Mouse (Mus musculus): Measurements from ENCODE around the gene Podxl2. TPM values are rescaled to one million over a fixed set of nuclear protein-coding genes. Genes with fewer than 3 reads are reported as not detected.

Podxl2 gene
- total and polyA plus RNA-seq, 3 experiments: 24.2 to 263 (median 78.2) TPM

GRCm38 (mm10) chr6:88844901-88845565, 29.8 kb downstream of the Podxl2 start:
- DNase-seq: no peak

DNA sequence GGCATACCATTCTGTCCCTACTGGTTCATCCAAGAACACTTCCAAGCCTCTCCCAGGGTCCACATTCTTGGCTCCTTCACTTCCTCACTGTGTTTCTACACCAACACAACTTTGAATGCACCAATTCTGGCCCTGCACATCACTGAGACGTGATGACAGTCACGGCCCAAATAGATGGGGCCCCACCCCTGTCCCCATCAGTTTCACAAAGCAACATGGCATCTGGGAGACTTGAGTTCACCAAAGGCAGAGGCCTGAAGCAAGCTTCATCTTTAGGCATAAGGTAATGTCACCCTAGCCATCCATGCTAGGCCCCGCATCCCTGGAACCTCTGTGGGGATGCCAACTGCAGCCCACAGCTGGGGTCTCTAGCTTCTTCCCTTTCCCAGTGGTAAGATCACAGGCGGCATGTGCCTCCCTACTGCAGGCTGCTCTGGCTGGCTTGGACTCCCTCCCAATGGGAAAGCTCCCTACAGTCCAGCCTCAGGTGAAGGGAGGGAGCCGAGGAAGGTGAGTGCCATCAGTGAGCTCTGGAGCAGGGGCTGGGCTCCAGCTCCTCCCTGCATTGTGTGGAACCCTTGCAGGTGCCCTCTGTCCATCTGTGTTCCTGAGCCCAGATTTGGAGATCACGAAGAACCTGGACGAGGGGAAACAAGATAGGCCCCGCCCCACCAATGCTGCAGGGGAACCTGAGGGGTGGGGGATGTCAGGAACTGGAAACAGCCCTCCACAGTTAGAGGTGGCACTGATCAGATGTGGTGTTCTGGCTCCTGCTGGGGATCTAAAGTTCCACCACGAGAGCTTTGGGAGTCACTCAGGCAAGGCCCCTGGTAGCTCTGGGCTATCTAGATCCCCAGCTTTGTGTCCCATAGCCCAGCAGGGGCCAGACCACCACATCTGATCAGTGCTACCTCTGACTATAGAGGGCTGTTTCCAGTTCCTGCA, 30.8 kb downstream of the Podxl2 start:
- DNase-seq: no peak

GRCm38 (mm10) chr6:88843241-88843640, 31.6 kb downstream of the Podxl2 start:
- no peak for DNase-seq

- DNase-seq: no peak
Observed at GRCm38 (mm10) chr6:88842731-88843151, 32.1 kb downstream of the Podxl2 start.

GRCm38 (mm10) chr6:88841781-88842689, 32.8 kb downstream of the Podxl2 start, which contains the start of gene Abtb1:
Gene Abtb1, minus strand, starts transcription at chr6:88841984.
- peak; percentile 100 for DNase-seq

- no peak for DNase-seq
Observed at GRCm38 (mm10) chr6:88841514-88841780, 33.4 kb downstream of the Podxl2 start.

DNA sequence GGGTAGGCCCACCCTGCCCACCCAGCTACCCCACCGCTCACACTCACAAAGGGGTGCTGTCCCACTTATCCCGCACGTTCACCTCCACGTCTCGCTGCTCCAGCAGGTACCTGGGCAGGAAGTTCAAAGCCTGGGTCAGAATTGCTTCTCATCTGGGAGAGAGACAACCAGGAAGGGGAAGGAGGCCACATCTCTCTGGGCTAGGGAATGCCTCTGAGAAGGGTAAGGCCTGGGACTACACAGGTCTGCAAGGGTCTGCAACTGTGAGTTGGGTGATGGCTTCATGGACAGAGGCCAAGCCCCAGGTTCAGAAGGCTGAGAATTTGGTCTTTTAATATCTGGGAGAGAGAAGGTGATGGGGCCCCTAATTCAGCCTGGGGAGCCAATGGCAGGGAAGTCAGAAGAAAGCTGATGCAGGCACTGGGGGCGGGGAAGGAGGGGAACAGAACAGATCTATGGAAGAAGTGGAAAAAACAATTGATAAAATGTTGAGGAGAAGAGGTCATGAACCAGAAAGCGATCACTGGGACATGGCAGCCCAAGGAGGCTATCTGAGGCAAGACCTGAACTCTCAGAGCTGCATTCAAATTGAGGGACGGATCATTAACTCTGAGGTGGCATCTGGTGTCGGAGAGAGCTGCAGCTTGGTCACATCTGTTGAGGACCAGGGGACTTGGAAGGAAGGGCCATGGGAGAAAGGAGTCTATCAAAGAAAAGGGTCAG, 33.9 kb downstream of the Podxl2 start:
- DNase-seq: no peak

DNA sequence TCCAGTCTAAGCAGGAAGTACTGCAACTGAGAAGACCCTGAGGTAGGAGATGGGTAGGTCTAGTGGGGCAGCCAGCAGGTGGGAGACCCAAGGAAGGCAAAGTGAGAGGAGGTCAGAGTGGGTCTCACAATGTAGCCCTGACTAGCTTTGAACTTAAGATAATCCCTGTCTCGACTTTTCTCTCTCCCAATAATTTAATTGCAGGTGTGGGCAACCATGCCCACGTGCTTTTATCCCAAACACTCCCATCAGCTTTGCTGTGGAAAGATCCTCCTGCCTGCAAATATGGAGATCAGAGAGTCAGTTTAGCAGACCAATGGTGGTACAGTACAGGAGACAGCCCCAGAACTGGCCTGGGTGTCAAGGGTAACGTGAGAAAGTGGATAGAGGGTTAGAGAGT, 34.6 kb downstream of the Podxl2 start:
- DNase-seq: no peak

DNA sequence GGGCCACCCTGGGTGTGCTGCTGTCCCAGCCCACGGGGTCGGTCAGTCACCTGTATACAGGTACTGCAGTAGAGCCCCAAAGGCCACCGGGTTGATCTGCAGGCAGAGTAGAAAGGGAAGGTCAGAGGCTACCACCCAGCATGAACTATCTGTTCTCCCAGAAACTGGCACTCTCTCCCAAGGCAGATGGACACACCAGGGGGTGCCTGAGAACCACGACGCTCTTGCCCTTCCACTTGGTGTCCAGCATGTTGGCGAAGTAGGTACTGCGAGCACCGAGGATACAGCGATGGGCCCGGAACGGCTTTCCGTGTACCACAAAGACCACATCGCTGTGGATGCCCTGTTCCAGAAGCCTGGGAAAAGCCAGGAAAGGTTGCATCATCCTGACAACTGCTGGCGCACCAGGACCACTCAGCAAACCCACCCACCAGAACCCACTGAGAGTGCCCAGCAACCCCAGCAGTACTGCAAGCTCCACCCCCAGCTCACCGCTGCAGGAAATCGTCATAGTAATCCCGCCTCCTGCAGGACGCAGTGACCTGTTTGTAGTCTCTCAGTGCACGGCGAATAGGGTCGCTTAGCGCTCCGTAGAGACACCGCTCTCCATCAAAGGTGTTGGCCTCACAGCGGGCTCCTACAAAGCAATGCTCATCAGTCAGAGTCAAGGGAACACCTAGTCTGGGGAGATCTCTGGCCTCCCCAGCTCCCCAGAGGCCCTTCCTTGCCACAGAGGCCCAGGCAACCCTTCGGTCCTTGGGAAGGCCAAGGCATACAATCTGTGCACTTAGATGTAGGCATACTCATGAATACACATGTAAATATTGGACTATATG, 35.5 kb downstream of the Podxl2 start:
- DNase-seq: no peak

DNA sequence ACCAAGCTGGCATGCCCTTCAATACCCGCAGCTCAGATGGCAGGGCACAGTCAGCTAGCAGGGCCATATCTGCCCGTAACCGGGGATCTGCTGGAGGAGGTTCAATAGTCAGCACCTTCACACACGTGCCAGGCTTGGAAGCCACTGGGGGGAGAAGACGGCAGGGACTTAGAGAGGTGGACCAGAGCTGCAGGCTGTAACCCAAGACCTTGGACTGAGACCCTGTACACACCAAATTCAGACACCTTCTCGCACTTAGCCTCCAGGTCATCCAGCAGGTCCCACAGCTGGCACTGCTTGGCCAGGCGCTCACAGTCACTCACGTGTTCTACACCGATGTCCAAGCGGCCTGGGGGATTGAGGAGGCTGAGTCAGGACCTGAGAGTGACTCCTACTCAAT, 36.2 kb downstream of the Podxl2 start:
- no peak for DNase-seq

GRCm38 (mm10) chr6:88837999-88838398, 36.8 kb downstream of the Podxl2 start:
- no peak for DNase-seq

DNA sequence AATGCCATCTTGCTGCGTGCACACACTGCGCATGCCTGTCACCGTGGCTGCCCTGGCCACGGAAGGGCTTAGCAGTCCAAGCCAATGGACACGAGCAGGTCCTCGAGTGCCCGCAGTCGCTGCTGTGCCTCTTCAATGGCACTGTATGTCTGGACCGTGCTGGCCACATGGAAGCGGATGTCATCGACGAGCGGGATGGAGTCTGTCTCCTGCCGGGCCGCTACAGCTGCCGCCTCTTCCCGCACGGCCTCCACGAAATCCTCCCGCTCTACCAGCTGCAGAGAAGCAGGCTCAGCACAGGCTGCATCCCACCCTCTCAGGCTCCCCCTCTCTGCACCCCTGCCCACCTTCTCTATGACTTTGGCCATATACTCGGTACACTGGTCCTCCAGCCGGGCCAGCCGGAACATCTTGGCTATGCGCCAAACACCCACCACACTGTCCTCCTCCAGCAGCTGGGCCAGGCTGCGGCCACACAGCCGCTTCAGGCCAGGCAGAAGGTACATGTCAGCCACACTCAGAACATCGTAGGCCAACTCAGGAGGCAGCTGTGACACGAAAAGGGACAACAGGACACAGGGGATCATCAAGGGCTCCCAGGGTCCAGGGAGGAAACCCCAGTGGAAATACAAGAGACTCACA, 38.5 kb downstream of the Podxl2 start:
- DNase-seq: no peak

- no peak for DNase-seq
Observed at GRCm38 (mm10) chr6:88835047-88835446, 39.8 kb downstream of the Podxl2 start.

DNA sequence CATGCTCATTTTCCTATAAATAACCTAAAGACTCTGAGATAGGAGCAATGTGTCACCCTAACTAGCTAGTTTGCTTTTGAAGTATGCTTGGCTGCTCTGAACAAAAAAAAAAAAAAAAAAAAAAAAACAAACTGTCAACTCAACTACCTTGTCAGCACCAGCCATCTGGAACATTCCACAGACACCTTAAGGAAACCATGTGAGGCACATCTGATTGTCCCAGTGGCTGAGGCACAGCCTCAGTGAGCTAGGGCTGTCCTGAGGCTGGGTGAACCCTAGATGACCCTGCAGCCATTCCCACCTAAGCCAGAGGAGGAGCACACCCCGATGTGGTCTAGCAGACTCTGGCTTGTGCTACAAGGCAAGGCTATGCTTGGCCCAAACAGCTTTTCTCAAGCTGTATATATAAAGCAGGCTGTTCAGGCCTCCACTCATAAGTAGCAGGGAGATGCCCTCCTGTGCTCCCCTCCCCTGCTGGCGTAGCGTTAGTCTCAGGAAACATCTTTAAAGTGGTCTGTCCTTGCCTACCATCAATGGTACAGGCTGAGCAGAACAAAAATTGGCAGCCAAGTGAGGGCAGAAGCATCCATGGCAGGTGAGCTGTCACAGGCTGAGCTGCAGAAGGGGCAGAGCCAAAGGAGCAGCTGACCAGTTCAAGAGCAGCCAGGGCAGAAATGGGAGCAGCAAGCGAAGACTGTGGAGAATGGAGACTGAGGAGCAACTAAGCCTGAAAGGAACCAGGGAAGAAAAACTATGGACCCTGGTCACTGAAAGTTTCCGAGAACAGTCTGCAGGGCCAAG, 41.3 kb downstream of the Podxl2 start:
- DNase-seq: no peak

DNA sequence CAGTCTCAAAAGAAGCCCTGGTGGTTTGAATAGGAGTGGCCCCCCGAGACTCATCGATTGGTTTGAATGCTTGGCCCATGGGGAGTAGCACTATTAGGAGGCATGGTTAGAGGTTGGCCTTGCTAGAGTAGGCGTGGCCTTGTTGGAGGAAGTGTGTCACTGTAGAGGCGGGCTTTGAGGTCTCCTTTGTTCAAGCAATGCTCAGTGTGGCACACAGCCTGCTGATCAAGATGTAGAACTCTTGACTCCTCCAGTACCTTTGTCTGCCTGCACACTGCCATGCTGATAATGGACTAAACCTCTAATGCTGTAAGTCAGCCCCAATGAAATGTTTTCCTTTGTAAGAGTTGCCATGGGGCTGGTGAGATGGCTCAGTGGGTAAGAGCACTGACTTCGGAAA, 42.2 kb downstream of the Podxl2 start:
- DNase-seq: no peak

- DNase-seq: peak; percentile 69
Observed at GRCm38 (mm10) chr6:88831456-88831855, 43.4 kb downstream of the Podxl2 start.

DNA sequence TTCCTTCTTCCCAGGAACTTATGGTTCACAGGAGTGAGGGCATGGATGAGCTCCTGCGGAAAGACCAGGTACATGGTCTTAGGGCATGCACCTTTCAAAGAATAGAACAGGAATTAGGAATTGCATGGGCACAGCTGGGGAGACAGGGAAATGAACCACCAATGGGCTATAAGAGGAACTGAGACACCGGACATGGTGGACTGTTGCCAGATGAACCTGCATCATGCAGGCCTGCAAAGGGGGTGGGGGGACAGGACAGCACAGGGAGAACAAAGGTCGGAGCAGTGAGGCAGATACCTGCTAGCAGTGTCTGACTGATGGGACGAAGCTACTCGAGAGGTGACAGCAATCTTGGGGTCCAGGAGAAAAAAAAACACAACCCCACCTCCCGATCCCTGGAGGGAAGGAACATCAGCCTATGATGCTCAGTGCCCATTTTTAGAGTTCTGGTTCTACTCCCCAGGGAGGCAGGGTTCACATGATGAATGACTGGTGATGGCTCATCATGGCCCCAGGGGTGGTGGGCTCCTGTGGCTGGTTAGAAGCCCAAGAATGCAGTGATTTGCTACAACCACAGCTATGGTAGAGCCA, 44.6 kb downstream of the Podxl2 start:
- DNase-seq: no peak

DNA sequence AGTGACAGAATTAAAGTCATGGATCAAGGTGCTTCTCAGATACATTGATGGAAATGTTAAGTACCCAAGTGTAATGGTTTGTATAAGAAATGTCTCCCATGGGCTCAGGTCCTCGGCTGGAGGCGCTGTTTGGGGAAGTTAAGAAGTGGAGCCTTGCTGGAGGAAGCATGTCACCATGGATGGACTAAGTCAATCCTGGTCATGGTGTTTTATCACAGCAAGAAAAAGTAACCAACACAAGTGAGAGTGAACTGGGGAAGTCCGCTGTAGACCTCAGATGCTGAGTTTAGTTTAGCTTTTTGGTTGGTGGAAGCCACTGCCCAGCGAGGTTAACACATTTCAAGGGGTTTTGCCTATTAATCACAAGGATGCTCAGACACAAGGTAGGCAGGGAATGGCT, 45.3 kb downstream of the Podxl2 start:
- no peak for DNase-seq

All from adrenal gland, adult 2 months (tissue).